Mouse (Mus musculus) layer of hippocampus, adult 18-20 months (tissue): ENCODE measurements around the gene Actn2. TPM values are rescaled to one million over a fixed set of nuclear protein-coding genes. Genes with fewer than 3 reads are reported as not detected.
A peak's percentile ranks its signal among the peaks of the same experiment; 100 is the strongest.

Experiments
- DNase-seq, 2 experiments: peaks; one replicate each; pipeline ENCODE4 v3.0.0; 2022; ENCODE audit warnings: low spot score in 2 of 2
- total RNA-seq, 2 experiments: library from RNA; stranded (reverse); gene quantifications; 2 replicates each; pipeline ENCODE4 v1.2.3; 2021

Gene Actn2
- total RNA-seq, 2 experiments from 2014 or later, result 17.7 to 20.5 TPM

DNA sequence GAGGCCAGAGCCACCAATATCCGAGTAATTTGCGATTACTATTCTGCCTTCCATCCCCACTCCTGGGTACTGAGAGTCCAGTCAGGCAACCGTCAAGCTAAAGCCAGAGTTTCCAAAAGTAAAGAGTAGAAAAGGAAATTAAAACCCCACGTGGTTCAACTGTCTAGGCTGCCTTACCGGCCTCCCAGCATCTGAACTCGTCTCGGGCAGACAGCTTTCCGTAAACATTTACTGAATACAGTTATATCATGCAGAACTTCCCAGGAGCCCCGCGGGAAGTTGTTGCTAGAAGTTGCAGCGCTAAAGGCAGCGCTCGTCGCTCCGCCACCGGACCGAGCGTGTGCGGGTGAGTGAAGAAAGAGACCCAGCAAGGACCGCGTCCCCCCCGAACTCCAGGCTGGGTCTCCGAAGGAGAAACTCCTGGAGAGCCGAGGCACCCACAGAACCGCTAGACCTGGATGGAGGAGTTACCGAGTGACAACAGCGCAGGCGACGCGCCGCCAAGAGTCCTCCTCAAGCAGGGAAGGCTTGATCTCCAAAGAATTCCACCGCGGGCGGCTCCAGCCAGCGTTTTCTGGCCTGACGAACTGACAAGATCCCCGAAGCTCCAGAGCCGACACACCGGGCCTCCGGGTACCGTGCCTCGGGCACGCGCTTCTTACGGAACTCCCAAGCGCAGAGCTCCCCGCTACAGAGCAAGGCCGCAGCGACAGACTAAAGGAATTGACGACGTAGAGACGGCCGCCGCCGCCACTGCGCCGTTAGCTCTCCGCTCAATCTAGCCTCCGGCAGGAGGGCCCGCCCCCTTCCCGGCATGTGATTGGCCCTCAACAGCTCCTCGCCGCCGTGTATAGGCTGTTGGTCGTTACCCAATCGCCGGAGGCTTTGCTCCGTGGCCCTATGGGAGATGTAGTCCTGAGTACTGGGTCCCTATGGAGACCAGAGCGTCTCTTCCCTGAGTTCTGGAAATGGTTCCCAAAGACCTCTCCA, 82.9 kb downstream of the Actn2 start, which contains the start of gene Mtr:
TSS of gene Mtr (minus strand) at position 723 of the 990 bp plus-strand sequence.
- DNase-seq, result peak; percentile 95 to 97

DNA sequence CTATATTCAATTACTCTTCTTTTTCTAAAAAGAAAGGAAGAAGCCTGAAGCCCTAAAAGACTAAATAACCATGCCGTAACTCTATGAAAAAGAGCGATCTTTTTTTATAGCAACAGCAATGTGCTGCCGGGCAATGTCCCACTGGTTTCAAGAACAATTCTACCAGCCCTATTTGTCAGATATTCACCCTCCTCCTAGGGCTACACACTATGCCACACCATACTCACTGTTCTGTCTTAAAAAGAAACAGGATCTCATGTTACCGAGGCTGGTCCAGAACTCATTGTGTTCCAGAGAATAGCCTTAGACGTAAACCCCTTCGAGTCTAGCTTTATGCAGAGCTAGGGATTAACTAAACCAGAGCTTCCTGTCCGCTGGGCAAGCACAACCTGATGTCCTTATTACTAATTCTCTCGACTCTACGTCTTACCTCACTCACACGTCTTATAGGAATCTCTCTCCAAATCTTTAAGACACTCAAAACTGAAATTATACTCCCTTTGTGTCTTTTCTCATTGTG, 83.6 kb downstream of the Actn2 start:
- DNase-seq, result no peak

DNA sequence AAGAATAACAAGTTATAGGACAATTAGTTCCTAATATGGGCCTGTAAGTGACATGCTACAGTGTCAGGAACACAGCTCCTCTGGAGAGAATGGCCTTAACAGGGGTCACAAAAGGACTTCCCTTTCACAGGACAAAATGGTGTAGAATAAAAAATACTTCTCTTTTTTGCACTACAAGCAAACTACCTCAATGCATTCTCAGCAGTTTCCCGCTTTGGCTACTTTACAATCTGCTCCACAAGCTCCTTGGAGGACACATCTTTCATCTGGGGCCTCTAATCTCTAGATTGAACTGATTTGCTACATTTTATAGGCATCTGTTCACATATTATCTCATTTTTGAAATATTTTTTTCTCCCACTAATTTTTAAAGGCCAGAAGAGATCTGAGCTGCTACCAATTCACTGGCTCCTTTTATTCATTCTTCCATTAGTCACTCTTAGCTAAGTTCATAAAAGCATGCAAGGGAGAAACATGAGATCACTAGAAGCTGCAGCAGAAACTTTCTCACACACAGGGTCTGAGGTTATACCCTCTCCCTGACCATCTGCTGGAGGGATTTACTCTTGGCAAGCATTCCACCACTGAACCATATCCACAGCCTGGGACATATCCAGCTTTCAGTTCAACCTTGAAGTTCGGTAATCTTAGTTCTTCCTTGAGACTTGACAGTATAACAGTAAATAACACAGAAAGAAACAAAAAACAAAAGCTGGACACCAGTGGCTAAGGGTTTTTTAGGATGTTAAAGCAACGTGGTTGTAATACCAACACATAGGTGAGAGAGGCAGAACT, 84.5 kb downstream of the Actn2 start:
- DNase-seq, result no peak

- no peak for DNase-seq
These were observed 90.1 kb downstream of the Actn2 start for GRCm38 (mm10) chr13:12250496-12250895.

DNA sequence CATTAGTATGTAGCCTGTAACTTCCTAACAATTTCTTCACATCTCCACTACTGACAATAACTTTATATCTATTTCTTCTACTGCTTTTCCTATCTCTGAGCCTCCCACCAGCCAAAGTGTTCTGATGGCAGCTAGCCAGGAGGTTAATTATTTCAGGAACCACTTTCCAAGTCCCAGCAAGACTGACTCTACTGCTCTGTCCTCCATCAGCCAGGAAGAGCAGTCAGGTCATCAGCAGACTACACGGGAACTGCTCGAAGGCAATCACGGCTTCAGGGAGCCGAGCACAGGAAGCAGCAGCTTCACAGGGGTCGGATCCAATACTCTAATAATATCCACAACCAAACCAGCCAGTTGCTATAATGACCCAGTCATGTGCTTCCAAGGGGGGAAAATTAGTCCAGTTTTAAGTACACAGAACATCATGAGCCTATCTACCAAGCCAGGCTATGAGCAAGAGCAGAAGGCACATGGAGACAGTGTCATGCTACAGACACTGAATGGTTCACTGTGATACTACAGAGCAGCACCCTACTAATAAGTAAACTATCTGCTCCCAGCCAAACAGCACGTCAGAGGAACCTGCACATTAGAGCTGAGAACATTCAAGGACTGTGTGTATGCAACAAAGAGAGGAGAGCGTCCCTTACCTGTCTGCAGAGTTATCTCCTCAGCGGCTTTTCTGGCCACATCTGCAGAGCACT, 91.2 kb downstream of the Actn2 start:
- DNase-seq, result no peak

- no peak for DNase-seq
These were observed 94.6 kb downstream of the Actn2 start for GRCm38 (mm10) chr13:12245938-12246337.

GRCm38 (mm10) chr13:12243991-12244390, 96.6 kb downstream of the Actn2 start:
- DNase-seq, result peak in 1 of 2 experiments; percentile 16

GRCm38 (mm10) chr13:12232141-12232540, 108.4 kb downstream of the Actn2 start:
- no peak for DNase-seq

DNA sequence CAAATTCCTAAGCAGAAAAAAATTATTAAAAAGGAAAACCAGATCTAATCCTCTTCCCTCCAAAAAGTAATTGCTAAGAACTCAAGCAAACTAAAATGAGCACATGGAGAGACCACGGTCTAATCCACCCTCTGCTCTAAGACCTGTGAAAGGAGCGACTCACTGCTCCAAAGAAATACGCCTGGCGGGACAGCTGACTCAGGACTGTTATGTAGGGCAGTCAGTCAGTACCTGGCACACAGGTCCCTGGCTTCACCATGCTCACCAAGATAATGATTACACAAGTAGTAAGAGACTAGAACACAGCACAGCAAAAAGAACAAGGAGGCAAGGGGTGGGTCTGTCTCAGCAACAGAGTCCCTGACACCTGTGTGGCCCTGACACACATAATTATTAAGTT, 112.3 kb downstream of the Actn2 start:
- no peak for DNase-seq

GRCm38 (mm10) chr13:12227606-12228005, 113.0 kb downstream of the Actn2 start:
- DNase-seq, result no peak

Other genes starting within 250 kb of the Actn2 start
- 100 to 1,000 TPM; 199 to 219 TPM for gene Ryr2, start 233.8 kb downstream of the Actn2 start, total RNA-seq
- gene Mtr, start 82.6 kb downstream of the Actn2 start, total RNA-seq, result 10 to 100 TPM; 18.3 to 18.7 TPM
- gene Heatr1, start 54.3 kb upstream of the Actn2 start, total RNA-seq, result 10 to 100 TPM; 31.0 to 35.0 TPM
- gene Lgals8, start 124.2 kb upstream of the Actn2 start, total RNA-seq, result 10 to 100 TPM; 35.0 to 39.4 TPM
- under 1 TPM; 0.17 to 0.18 TPM for gene Edaradd, start 179.7 kb upstream of the Actn2 start, total RNA-seq
- 10 to 100 TPM; 13.8 to 14.6 TPM for gene Ero1lb, start 225.1 kb upstream of the Actn2 start, total RNA-seq